Mouse (Mus musculus) lung, postnatal 0 days (tissue): ENCODE results near the gene Cps1.

ENCODE experiments used
- CTCF ChIP-seq: IDR thresholded peaks from 2 replicates; pipeline ENCODE4 v1.5.1; 2016; ENCODE audit warnings: antibody characterized with exemption, mild to moderate bottlenecking
- EP300 ChIP-seq: IDR thresholded peaks from 2 replicates; pipeline ENCODE4 v1.6.1; 2016; ENCODE audit warnings: antibody characterized with exemption, mild to moderate bottlenecking, control low read depth

DNA sequence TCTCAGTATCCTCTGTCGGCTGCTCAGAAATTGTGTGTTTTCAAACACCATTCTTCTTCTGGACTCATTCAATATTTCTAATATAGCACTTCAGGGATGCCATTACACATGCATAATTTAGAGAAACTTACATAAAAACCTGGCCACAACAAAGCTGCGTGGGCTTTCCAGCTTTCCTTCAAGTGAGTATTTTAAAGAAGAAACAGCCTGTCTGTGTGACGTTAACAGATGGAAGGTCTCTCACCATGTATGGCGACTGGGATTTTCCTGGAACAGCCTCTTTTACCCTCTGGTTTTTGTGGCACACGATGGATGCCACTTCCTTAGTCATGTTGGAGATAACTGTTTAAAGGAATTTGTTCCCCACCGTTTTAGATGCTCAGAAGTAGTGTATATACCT, 60.7 kb downstream of the Cps1 start:
- no peak for TF ChIP-seq CTCF
- TF ChIP-seq EP300 = no peak
